Mouse (Mus musculus): Measurements from ENCODE around the gene Epha5. TPM values are rescaled to one million over a fixed set of nuclear protein-coding genes. Genes with fewer than 3 reads are reported as not detected.

The Epha5 gene
- polyA plus RNA-seq, 1 experiment, result 0.18 TPM

DNA sequence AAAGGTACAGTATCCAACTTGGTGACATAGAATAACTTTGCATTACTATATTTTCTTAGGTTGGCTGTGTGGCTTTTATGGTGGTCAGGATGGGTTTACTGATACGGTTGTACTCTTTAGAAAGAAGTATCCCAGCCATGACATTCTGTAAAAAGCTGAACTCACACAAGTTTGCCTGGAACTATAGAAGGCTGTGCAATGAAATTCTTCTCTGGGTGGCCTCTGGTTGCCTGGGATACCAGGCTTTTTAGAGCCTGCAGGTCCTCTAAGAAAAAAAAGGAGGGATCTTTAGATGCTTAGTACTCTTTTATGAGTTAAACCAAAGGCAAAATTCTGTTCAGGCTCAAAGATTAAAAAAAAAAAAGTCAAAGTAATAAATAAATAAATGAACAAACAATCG, 208.6 kb downstream of the Epha5 start:
- no peaks in the 10 kb centered on the region for H3K27me3 ChIP-seq (ENCODE audit: control insufficient read depth, insufficient read depth, low read length, poor library complexity, severe bottlenecking)

DNA sequence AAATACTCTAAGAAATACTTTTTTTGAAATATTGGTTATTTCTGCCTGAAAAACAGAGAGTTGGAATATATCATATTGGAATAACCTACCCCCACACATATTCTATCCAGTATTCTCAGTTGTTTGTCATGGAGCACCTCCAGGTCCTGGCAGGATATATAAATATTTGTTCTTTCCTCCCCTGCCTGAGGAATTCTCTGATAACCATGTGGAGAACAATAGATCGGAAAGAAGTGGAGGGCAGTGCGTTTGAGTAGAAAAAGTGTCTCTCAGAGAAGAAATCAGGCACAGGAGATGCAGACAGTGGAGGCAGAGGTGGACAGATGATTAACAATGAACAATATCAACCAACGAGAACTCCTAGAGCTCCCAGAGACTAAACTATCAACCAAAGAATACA, 223.8 kb downstream of the Epha5 start:
- Histone ChIP-seq H3K4me1 (ENCODE audit: control insufficient read depth, insufficient read depth, low read length) (no peaks in the 10 kb centered on the region), H3K36me3 (ENCODE audit: control insufficient read depth, insufficient read depth, low read length, poor library complexity, severe bottlenecking) (no peaks in the 10 kb centered on the region), H3K27me3 (ENCODE audit: control insufficient read depth, insufficient read depth, low read length, poor library complexity, severe bottlenecking) (no peaks in the 10 kb centered on the region), H3K4me3 (ENCODE audit: low read depth, low read length) (no peak overlapping the region), H3K9me3 (replicated peaks; ENCODE audit: control insufficient read depth, insufficient read depth, low read length, poor library complexity, severe bottlenecking) (no peaks in the 10 kb centered on the region), H3K9ac (ENCODE audit: low read depth, poor library complexity, severe bottlenecking) (no peak overlapping the region), H3K27ac (ENCODE audit: insufficient read depth, low read length) (no peak overlapping the region)
- TF ChIP-seq EP300 (IDR thresholded peaks at IDR 0.05; ENCODE audit: insufficient read depth, low read depth, low read length), result no peak
- no peak for TF ChIP-seq POLR2A (IDR thresholded peaks at IDR 0.05; ENCODE audit: insufficient read depth, low read length)
- no peak for TF ChIP-seq CTCF (IDR thresholded peaks at IDR 0.05; ENCODE audit: low read depth, low read length)

More for the DNA sequence above, 208.6 kb downstream of the Epha5 start:
- Histone ChIP-seq H3K27ac (ENCODE audit: insufficient read depth, low read length) (no peak overlapping the region), H3K4me1 (ENCODE audit: control insufficient read depth, insufficient read depth, low read length) (no peaks in the 10 kb centered on the region), H3K4me3 (ENCODE audit: low read depth, low read length) (no peak overlapping the region), H3K9ac (ENCODE audit: low read depth, poor library complexity, severe bottlenecking) (no peak overlapping the region), H3K9me3 (replicated peaks; ENCODE audit: control insufficient read depth, insufficient read depth, low read length, poor library complexity, severe bottlenecking) (no peaks in the 10 kb centered on the region), H3K36me3 (ENCODE audit: control insufficient read depth, insufficient read depth, low read length, poor library complexity, severe bottlenecking) (no peaks in the 10 kb centered on the region)
- no peak for TF ChIP-seq POLR2A (IDR thresholded peaks at IDR 0.05; ENCODE audit: insufficient read depth, low read length)
- no peak for TF ChIP-seq EP300 (IDR thresholded peaks at IDR 0.05; ENCODE audit: insufficient read depth, low read depth, low read length)
- no peak for TF ChIP-seq CTCF (IDR thresholded peaks at IDR 0.05; ENCODE audit: low read depth, low read length)

DNA sequence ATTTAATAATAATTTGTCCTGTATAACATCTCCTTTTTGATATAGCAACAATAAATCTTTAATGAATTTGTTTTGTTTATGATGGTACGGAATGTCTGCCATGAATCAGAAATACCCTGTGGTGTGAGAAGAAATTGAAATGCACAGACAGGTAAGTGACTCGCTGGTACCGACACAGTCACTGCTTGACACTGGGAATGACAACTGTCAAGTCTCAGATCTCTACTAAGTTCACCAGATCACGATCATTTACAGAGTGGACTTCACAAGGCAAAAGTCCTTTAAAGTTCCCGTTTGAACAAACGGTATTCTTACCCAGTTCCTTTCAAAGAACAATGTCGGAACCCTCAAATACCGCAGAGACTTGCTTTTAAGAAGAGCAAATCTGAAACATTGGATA, 233.0 kb downstream of the Epha5 start:
- TF ChIP-seq POLR2A (IDR thresholded peaks at IDR 0.05; ENCODE audit: insufficient read depth, low read length), result no peak
- no peak for TF ChIP-seq CTCF (IDR thresholded peaks at IDR 0.05; ENCODE audit: low read depth, low read length)
- Histone ChIP-seq H3K27ac (ENCODE audit: insufficient read depth, low read length) (no peak overlapping the region), H3K9ac (ENCODE audit: low read depth, poor library complexity, severe bottlenecking) (no peak overlapping the region), H3K36me3 (ENCODE audit: control insufficient read depth, insufficient read depth, low read length, poor library complexity, severe bottlenecking) (no peaks in the 10 kb centered on the region), H3K9me3 (replicated peaks; ENCODE audit: control insufficient read depth, insufficient read depth, low read length, poor library complexity, severe bottlenecking) (no peaks in the 10 kb centered on the region), H3K4me3 (ENCODE audit: low read depth, low read length) (no peak overlapping the region), H3K4me1 (ENCODE audit: control insufficient read depth, insufficient read depth, low read length) (no peaks in the 10 kb centered on the region), H3K27me3 (ENCODE audit: control insufficient read depth, insufficient read depth, low read length, poor library complexity, severe bottlenecking) (no peaks in the 10 kb centered on the region)

GRCm38 (mm10) chr5:84153095-84153494, 264.1 kb downstream of the Epha5 start:
- TF ChIP-seq EP300 (IDR thresholded peaks at IDR 0.05; ENCODE audit: insufficient read depth, low read depth, low read length) (no peak), POLR2A (IDR thresholded peaks at IDR 0.05; ENCODE audit: insufficient read depth, low read length) (no peak), CTCF (IDR thresholded peaks at IDR 0.05; ENCODE audit: low read depth, low read length) (no peak)
- H3K4me1 ChIP-seq (ENCODE audit: control insufficient read depth, insufficient read depth, low read length), result no peaks in the 10 kb centered on the region
- H3K36me3 ChIP-seq (ENCODE audit: control insufficient read depth, insufficient read depth, low read length, poor library complexity, severe bottlenecking), result no peaks in the 10 kb centered on the region
- H3K27ac ChIP-seq (ENCODE audit: insufficient read depth, low read length), result no peak overlapping the region
- H3K27me3 ChIP-seq (ENCODE audit: control insufficient read depth, insufficient read depth, low read length, poor library complexity, severe bottlenecking), result no peaks in the 10 kb centered on the region
- no peak overlapping the region for H3K9ac ChIP-seq (ENCODE audit: low read depth, poor library complexity, severe bottlenecking)
- no peaks in the 10 kb centered on the region for H3K9me3 ChIP-seq (replicated peaks; ENCODE audit: control insufficient read depth, insufficient read depth, low read length, poor library complexity, severe bottlenecking)
- no peak overlapping the region for H3K4me3 ChIP-seq (ENCODE audit: low read depth, low read length)

- H3K9me3 ChIP-seq (replicated peaks; ENCODE audit: control insufficient read depth, insufficient read depth, low read length, poor library complexity, severe bottlenecking), result no peaks in the 10 kb centered on the region
- no peak overlapping the region for H3K9ac ChIP-seq (ENCODE audit: low read depth, poor library complexity, severe bottlenecking)
- H3K27me3 ChIP-seq (ENCODE audit: control insufficient read depth, insufficient read depth, low read length, poor library complexity, severe bottlenecking), result no peaks in the 10 kb centered on the region
- no peaks in the 10 kb centered on the region for H3K4me1 ChIP-seq (ENCODE audit: control insufficient read depth, insufficient read depth, low read length)
- H3K36me3 ChIP-seq (ENCODE audit: control insufficient read depth, insufficient read depth, low read length, poor library complexity, severe bottlenecking), result no peaks in the 10 kb centered on the region
- H3K4me3 ChIP-seq (ENCODE audit: low read depth, low read length), result no peak overlapping the region
- no peak overlapping the region for H3K27ac ChIP-seq (ENCODE audit: insufficient read depth, low read length)
- TF ChIP-seq POLR2A (IDR thresholded peaks at IDR 0.05; ENCODE audit: insufficient read depth, low read length) (no peak), CTCF (IDR thresholded peaks at IDR 0.05; ENCODE audit: low read depth, low read length) (no peak), EP300 (IDR thresholded peaks at IDR 0.05; ENCODE audit: insufficient read depth, low read depth, low read length) (no peak)
Measured at GRCm38 (mm10) chr5:84142138-84142537, 275.0 kb downstream of the Epha5 start.

- TF ChIP-seq EP300 (IDR thresholded peaks at IDR 0.05; ENCODE audit: insufficient read depth, low read depth, low read length) (no peak), POLR2A (IDR thresholded peaks at IDR 0.05; ENCODE audit: insufficient read depth, low read length) (no peak), CTCF (IDR thresholded peaks at IDR 0.05; ENCODE audit: low read depth, low read length) (no peak)
- Histone ChIP-seq H3K9me3 (replicated peaks; ENCODE audit: control insufficient read depth, insufficient read depth, low read length, poor library complexity, severe bottlenecking) (no peaks in the 10 kb centered on the region), H3K4me3 (ENCODE audit: low read depth, low read length) (no peak overlapping the region), H3K36me3 (ENCODE audit: control insufficient read depth, insufficient read depth, low read length, poor library complexity, severe bottlenecking) (no peaks in the 10 kb centered on the region), H3K9ac (ENCODE audit: low read depth, poor library complexity, severe bottlenecking) (no peak overlapping the region), H3K27ac (ENCODE audit: insufficient read depth, low read length) (no peak overlapping the region), H3K4me1 (ENCODE audit: control insufficient read depth, insufficient read depth, low read length) (no peaks in the 10 kb centered on the region), H3K27me3 (ENCODE audit: control insufficient read depth, insufficient read depth, low read length, poor library complexity, severe bottlenecking) (no peaks in the 10 kb centered on the region)
Measured at GRCm38 (mm10) chr5:84095947-84096346, 321.2 kb downstream of the Epha5 start.
